Mouse (Mus musculus) MN1 (cell line): ENCODE data around the gene Arhgef10l.

Experiments used
- DNase-seq: peaks from one replicate; pipeline ENCODE4 v3.0.0-alpha.2; 2016; ENCODE audit warnings: low spot score

Arhgef10l gene

DNA sequence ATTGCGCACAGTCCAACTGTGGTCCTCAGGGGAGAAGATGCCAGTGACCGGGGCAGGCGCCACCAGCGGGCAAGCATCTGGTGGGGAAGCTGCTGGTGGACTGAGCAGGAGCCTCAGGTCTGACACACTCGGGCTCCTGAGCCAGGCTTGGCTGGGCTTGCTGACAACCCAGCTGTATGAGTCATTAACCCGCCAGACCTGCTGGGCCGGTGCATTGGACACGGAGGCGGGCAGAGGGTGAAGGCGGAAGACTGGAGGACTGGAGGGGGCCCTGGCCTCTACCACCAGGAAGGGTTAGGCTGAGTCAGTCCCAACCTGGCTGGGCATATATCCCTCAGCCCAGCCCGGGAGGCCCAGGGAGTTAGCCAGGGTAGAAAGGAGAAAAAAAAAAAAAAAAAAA lies at the start of gene Arhgef10l:
Gene Arhgef10l, minus strand, starts transcription at position 253 of the 400 bp plus-strand sequence.
- DNase-seq, result peak; percentile 93

DNA sequence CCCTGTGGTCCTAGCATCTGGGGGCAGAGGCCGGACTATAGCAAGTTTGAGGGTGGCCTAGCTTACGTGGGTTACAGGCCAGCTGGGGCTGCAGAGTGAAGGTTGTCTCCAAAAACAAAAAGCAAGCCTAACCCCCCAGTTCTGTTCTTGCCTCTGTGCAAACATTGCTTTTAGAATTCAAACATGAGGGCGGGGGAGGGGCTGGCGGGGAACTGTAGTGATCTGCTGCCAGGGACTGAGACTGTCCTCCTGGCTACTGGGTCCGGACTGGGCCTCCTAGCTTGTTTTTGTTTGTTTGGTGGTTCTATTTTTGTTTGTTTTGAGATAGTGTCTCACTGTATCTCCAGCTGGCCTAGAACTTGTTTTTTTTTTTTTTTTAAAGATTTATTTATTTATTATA lies 48.8 kb upstream of the Arhgef10l start:
- DNase-seq, result no peak

DNA sequence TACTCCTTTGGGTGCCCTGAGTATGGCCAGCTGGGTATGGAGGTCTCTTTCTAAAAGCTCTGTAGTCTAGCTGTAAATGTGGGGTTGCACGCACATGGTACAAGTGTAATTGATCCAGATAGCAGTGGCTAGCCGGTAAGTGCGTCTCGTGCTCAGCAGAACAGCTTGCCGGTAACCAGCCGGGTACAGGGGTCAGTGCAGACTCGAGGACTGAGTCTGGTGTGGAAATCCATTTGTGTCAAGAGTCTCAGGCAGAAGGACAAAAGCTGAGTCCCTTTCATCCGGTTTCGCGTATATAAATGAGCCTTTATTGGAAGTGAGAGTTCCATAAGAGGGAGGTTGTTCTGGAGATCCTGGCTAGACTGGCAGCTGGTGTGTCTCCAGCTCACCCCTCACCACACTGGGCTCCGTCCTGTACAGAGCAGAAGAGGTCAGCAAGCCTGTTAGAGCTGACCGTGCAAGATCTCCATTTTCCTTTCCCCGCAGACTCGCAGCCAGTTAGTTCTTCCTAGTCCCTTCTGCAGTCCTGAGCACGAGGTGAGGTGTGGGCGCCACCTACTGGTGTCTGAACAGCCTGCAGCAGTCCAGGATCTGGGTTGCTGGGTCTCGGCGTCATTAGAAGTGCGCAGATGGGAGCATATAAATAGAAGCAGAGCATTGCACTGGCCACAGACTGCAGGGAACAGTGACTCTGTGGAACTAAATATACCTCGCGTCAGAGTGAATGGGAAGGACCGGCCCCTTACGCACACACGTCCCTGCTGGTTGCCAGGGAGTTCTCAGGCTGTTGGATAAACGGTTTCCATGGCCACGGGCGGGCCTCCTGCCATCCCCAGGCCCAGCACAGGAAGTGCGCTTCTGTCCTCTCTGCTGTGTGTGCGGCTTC lies 47.9 kb upstream of the Arhgef10l start:
- peak; percentile 97 for DNase-seq

DNA sequence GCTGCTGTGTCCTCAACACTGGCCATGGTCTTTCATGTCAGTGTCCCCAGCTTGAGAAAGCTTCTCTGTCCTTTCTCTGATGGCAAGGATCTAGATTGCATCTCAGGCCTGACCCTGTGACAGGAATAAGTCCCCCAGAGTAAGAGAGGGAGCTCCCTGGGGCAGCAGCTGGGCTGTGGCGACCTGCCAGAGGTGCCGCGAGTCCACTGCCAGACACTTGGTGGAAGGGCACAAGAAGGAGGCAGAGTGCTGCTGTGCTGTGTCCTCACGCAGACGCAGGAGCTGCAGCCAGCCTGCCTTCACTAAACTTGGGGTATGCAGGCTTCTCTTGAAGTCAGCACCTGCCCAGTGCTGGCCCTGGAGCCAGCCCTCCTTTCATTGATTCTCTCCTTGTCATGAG lies 45.5 kb upstream of the Arhgef10l start:
- peak; percentile 69 for DNase-seq

GRCm38 (mm10) chr4:140710781-140711180 lies 45.0 kb upstream of the Arhgef10l start:
- peak; percentile 64 for DNase-seq

- DNase-seq, result no peak
Measured at GRCm38 (mm10) chr4:140709617-140710016, 43.8 kb upstream of the Arhgef10l start.

- peak; percentile 61 for DNase-seq
Measured at GRCm38 (mm10) chr4:140709111-140709510, 43.3 kb upstream of the Arhgef10l start.

GRCm38 (mm10) chr4:140708297-140708927 lies 42.6 kb upstream of the Arhgef10l start:
- peak; percentile 49 for DNase-seq

DNA sequence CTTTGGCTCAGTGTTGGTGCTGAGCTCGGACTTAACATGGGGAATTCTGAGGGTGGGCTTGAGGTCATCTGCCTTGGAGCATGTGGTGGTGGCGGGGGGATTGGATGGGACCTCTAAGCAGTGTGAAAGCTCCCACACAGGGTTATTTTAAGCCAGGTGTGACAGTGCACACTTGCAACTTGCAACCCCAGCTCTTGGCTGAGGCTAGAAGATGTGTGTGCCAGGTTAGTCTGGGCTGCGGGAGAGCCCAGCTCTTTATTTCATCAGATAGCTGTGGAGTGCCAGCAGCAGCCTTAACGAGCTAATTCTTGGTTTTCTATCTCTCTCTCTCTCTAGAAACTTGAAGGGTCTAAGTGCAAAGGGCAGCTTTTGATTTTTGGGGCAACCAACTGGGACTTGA lies 41.8 kb upstream of the Arhgef10l start:
- no peak for DNase-seq

- DNase-seq, result peak; percentile 77
Measured at GRCm38 (mm10) chr4:140704166-140704565, 38.4 kb upstream of the Arhgef10l start.

GRCm38 (mm10) chr4:140703636-140704035 lies 37.8 kb upstream of the Arhgef10l start:
- no peak for DNase-seq

GRCm38 (mm10) chr4:140702611-140703327 lies 37.0 kb upstream of the Arhgef10l start:
- peak; percentile 83 for DNase-seq

GRCm38 (mm10) chr4:140701716-140702561 lies 36.1 kb upstream of the Arhgef10l start:
- DNase-seq, result peak; percentile 71

- DNase-seq, result peak; percentile 93
Measured at GRCm38 (mm10) chr4:140701049-140701715, 35.4 kb upstream of the Arhgef10l start.

- peak; percentile 33 for DNase-seq
Measured at GRCm38 (mm10) chr4:140700269-140701018, 34.6 kb upstream of the Arhgef10l start, which contains the start of gene Rcc2. Gene Rcc2 (plus strand): TSS chr4:140700541.

DNA sequence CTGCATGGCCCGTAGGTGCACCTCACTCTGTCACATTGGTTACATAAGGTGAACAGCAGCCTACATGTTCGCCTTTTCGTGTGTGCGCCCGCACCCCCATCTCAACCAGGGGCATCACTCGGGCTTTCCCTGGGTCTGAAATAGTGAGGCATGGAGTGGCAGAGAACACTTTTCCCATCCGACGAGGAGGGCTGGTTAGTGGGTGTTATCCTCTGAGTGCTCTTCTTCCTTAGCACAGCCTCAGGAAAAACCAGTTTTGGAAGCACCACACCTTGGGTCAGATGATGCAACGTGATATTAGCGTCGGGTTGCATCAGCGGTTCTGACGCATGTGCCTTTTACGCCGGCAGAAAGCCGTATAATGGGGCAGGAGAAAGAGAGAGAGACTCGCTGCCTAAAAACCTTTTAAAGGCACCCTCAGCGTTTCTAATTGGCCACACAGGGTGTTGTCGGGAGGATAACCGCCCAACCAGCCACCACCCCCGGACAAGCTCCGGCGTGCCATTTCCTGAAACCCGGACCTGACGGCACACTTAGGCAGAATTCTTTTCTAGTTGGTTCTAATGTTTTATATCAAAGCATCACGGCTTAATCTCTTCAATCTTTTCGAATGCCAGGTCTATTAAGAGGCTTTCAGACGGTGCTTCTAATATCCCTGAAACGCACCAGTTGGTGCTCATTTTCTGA lies 33.8 kb upstream of the Arhgef10l start:
- peak; percentile 94 for DNase-seq

DNA sequence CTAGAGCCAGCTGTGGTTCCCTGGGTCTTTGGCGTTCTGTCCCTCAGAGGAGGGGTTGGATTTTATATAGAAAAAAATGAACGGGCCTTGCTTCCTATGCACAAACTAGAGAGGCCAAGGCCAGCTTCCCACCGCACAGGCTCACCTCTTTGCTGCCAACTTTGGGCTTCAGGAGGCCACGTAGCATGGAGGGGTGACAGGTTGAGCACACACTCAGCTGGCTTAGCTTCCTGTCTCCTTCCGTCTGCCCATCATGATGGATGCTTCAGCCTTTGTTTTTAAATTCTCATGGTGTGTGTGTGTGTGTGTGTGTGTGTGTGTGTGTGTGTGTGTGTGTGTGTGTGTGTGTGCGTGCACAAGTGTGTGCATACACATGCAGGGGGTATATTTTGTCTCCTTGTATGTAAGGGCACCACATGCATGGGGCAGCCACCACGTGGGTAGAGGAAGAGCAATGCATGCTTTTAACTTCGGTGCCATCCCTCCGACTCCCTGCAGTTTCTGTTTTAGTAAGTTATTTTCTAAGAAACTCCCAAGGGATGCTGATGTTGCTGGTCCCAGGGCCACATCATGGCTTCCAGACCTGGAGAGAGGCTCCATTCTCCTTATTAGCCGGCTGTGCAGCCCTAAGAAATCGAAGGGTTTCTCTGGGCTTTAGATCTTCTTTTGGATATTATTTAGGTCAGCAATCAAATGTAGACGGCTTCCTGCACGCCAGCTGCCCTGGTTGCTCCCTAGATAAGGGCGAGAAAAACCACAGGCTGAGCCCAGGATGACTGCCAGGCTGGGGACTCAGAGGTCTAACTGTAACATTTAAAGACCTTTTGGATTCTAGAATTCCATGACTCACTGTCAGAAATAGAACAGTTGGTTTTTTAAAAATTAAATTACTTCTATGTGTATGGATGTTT lies 30.1 kb upstream of the Arhgef10l start:
- peak; percentile 65 for DNase-seq

DNA sequence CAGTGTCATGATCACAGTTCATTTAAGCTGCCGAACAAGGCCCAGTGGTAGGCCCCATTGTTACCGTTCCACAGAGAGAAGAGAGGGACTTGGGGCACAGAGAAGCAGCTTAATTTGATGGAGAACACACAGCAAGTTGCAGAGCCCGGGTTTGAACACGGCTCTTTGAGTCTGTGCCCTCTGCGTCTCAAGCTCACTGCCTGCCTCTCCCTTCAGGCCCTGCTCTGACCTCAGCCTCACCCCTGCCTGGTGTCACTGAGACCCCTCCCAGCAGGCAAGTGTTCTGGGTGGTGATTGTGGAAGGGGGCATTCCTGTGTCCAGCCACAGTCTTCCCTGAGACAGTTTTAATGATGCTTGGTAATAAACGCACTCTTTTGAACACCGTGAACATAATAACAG lies 29.3 kb upstream of the Arhgef10l start:
- DNase-seq, result no peak
